Mouse (Mus musculus) cerebellum, postnatal 36 days (tissue): ENCODE data around the gene Fam13a.
A peak's percentile ranks its signal among the peaks of the same experiment; 100 is the strongest.

Experiments used
- DNase-seq, 2 experiments: peaks; one replicate each; pipeline ENCODE4 v3.0.0; 2021 to 2022; ENCODE audit warnings: mixed read lengths in 2 of 2

The Fam13a gene

GRCm38 (mm10) chr6:59024164-59024724, at the start of gene Fam13a:
Gene Fam13a, minus strand, starts transcription at chr6:59024549.
- DNase-seq = peak; percentile 60 to 62

GRCm38 (mm10) chr6:59072096-59073060, 48.0 kb upstream of the Fam13a start:
- no peak for DNase-seq

- DNase-seq = no peak
Observed at GRCm38 (mm10) chr6:59071691-59072090, 47.3 kb upstream of the Fam13a start.

- DNase-seq = no peak
Observed at GRCm38 (mm10) chr6:59068187-59068586, 43.8 kb upstream of the Fam13a start.

GRCm38 (mm10) chr6:59064440-59064839, 40.1 kb upstream of the Fam13a start:
- no peak for DNase-seq

GRCm38 (mm10) chr6:59053232-59053631, 28.9 kb upstream of the Fam13a start:
- no peak for DNase-seq

GRCm38 (mm10) chr6:59039719-59040118, 15.4 kb upstream of the Fam13a start:
- no peak for DNase-seq

GRCm38 (mm10) chr6:59032748-59033147, 8.4 kb upstream of the Fam13a start:
- no peak for DNase-seq

GRCm38 (mm10) chr6:59031539-59031938, 7.2 kb upstream of the Fam13a start:
- DNase-seq = no peak

GRCm38 (mm10) chr6:59030667-59031066, 6.3 kb upstream of the Fam13a start:
- no peak for DNase-seq

GRCm38 (mm10) chr6:59030037-59030436, 5.7 kb upstream of the Fam13a start:
- DNase-seq = no peak

- no peak for DNase-seq
Observed at GRCm38 (mm10) chr6:59028871-59029270, 4.5 kb upstream of the Fam13a start.

GRCm38 (mm10) chr6:59024806-59025205, 457 bp upstream of the Fam13a start:
- DNase-seq = no peak

- no peak for DNase-seq
Observed at GRCm38 (mm10) chr6:59023455-59024163, 740 bp downstream of the Fam13a start.

GRCm38 (mm10) chr6:59022621-59023020, 1.7 kb downstream of the Fam13a start:
- DNase-seq = no peak

GRCm38 (mm10) chr6:59020346-59020745, 4.0 kb downstream of the Fam13a start:
- no peak for DNase-seq

- no peak for DNase-seq
Observed at GRCm38 (mm10) chr6:59019847-59020246, 4.5 kb downstream of the Fam13a start.

GRCm38 (mm10) chr6:59016336-59016832, 8.0 kb downstream of the Fam13a start:
- no peak for DNase-seq

- no peak for DNase-seq
Observed at GRCm38 (mm10) chr6:59014760-59015159, 9.6 kb downstream of the Fam13a start.

GRCm38 (mm10) chr6:59014088-59014759, 10.1 kb downstream of the Fam13a start:
- no peak for DNase-seq

GRCm38 (mm10) chr6:59010792-59011191, 13.6 kb downstream of the Fam13a start:
- DNase-seq = no peak

GRCm38 (mm10) chr6:59004630-59005029, 19.7 kb downstream of the Fam13a start:
- no peak for DNase-seq

GRCm38 (mm10) chr6:58999044-58999453, 25.3 kb downstream of the Fam13a start:
- no peak for DNase-seq
